ENCODE assay signal across 14 mouse cellular contexts in the genomic region with DNA sequence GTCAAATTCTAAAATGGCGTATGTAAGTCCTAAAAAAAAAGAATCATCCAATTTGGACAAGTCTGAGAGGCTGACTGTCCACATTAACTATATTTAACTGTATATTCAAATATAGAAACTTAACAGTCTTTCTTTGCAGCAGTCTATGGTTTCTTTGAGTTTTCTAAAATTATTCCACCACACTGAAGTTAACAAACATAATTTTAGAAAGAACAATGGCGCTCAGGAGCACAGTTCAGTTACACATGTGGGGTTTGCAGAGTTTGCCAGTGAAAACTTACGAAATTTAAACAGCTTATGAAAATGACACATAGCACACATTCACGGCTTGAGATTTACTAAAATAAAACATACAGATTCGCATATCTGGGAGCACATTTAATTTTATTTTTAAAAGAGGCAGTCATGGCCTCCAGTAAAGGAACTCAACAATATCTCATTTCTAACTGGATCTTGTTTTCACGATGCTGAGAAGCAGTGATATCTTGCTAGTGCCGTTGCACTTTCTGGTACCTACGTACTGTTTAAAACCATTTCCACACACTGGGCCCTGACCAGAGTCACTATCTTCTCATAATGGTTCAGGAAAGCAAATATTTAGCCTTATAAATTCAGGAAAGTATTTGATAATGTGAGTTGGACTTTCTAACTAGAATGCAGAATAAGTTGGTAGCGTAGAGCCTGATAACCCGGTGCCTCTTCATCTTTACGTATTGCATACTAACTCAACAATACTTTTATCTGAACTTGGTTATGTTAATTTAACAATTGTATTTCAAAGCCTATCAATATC. TPM values are rescaled to one million over a fixed set of nuclear protein-coding genes. Genes with fewer than 3 reads are reported as not detected.
A peak's percentile ranks its signal among the peaks of the same experiment; 100 is the strongest.
DNase-seq lines count a peak whose midpoint lies in the region; ATAC-seq and TF ChIP-seq lines count a peak whose summit lies in the region.
"Had no signal": no experiment of that assay in that cellular context is flagged by ENCODE, and none has a peak within 500 bp of the region (broad histone marks: within the 10 kb centered on the region; RNA-seq: fewer than 3 reads in every experiment).

No protein-coding gene starts in this region.

- H3K27ac ChIP-seq in CH12.LX (ENCODE audit: insufficient read depth, low read depth), result peak overlapping the region; percentile 91
- H3K27ac ChIP-seq: embryonic facial prominence, embryonic 13.5 days; midbrain, embryonic 12.5 days; neural tube, embryonic 13.5 days had no signal

- no peak for TF ChIP-seq POLR2A in lung, adult 2 months (IDR thresholded peaks at IDR 0.05; ENCODE audit: borderline replicate concordance, extremely low read depth, low read depth, low read length)
- no peak; the same call in 1 of the 2 replicates for TF ChIP-seq POLR2A in CH12.LX (IDR thresholded peaks at IDR 0.05; ENCODE audit: low read depth, low read length)

- no peaks in the 10 kb centered on the region for H3K36me3 ChIP-seq in CH12.LX (replicated peaks in 1 of 2; ENCODE audit: control insufficient read depth in 1 of 2, insufficient read depth in 1 of 2, low read length in 1 of 2)
- H3K36me3 ChIP-seq: embryonic facial prominence, embryonic 13.5 days; midbrain, embryonic 12.5 days; neural tube, embryonic 13.5 days had no signal

- peak overlapping the region; percentile 98 for H3K9ac ChIP-seq in CH12.LX (ENCODE audit: insufficient read depth, low read depth)
- H3K9ac ChIP-seq: embryonic facial prominence, embryonic 13.5 days; midbrain, embryonic 12.5 days; neural tube, embryonic 13.5 days had no signal

- TF ChIP-seq CTCF in lung, adult 2 months (IDR thresholded peaks at IDR 0.05; ENCODE audit: insufficient read depth, low read length), result no peak
- no peak for TF ChIP-seq CTCF in CH12.LX (conservative IDR thresholded peaks at IDR 0.05 in 1 of 2, IDR thresholded peaks at IDR 0.05 in 1 of 2; ENCODE audit: low read depth in 2 of 2, low read length in 2 of 2)

- no peaks in the 10 kb centered on the region for H3K9me3 ChIP-seq in CH12.LX (replicated peaks; ENCODE audit: low read length)
- H3K9me3 ChIP-seq: embryonic facial prominence, embryonic 13.5 days; midbrain, embryonic 12.5 days; neural tube, embryonic 13.5 days had no signal

- no peak for DNase-seq in lung, adult 2 months
- no peak for DNase-seq in lung, postnatal 25 days (ENCODE audit: low spot score)
- DNase-seq in CH12.LX (ENCODE audit: extremely low read depth), result peak; percentile 63
- peak; percentile 76 for DNase-seq in induced T-regulatory cell, adult 2 months (ENCODE audit: low read depth)
- DNase-seq in adrenal gland, adult 2 months, result no peak
- DNase-seq: adrenal gland, adult 8-10 months; cerebellum, adult 2 months; heart, adult 11 months; kidney, adult 9 months had no signal

- peak overlapping the region; percentile 42 for H3K4me3 ChIP-seq in lung, adult 2 months (replicated peaks; ENCODE audit: extremely low read depth, low read depth, low read length)
- H3K4me3 ChIP-seq in CH12.LX (replicated peaks in 1 of 3; ENCODE audit: low read depth in 2 of 3, low read length in 2 of 3, poor library complexity in 1 of 3), result peak overlapping the region; percentile 59 to 79 (median 77)
- H3K4me3 ChIP-seq: embryonic facial prominence, embryonic 13.5 days; midbrain, embryonic 12.5 days; neural tube, embryonic 13.5 days had no signal

- WGBS in lung, adult 2 months, result 75% methylated on average over 11 of the region's 11 CpGs

- peaks cover 35% of the 10 kb centered on the region for H3K79me2 ChIP-seq in CH12.LX (replicated peaks; ENCODE audit: control insufficient read depth, extremely low read depth, insufficient read depth, poor library complexity, severe bottlenecking)

- peak; percentile 71 for ATAC-seq in megakaryocyte-erythroid progenitor cell, adult 5-6 weeks (replicated peaks; ENCODE audit: low FRiP score, low TSS enrichment, poor library complexity, severe bottlenecking)
- no peak for ATAC-seq in activated CD4-positive, CD25-positive, alpha-beta regulatory T cell, adult 4 months

- no peaks in the 10 kb centered on the region for H3K4me1 ChIP-seq in lung, adult 2 months (ENCODE audit: control insufficient read depth, insufficient read depth, low read length)
- H3K4me1 ChIP-seq in CH12.LX (ENCODE audit: control insufficient read depth in 1 of 2, insufficient read depth in 2 of 2), result peaks cover 0 to 42% of the 10 kb centered on the region in 2 experiments; a peak in 2 of 4 replicates
- H3K4me1 ChIP-seq: embryonic facial prominence, embryonic 13.5 days; midbrain, embryonic 12.5 days; neural tube, embryonic 13.5 days had no signal

- dilution Hi-C loops in CH12.LX (cut with MboI; ENCODE audit: extremely low pct_ligation_motif_present, extremely low pct_unique_long_range_greater_than_20kb, low sequenced_read_pairs), result no loop called here

- no peaks in the 10 kb centered on the region for H3K27me3 ChIP-seq in CH12.LX (replicated peaks)
- H3K27me3 ChIP-seq: embryonic facial prominence, embryonic 13.5 days; midbrain, embryonic 12.5 days; neural tube, embryonic 13.5 days had no signal

- in situ Hi-C loops in CH12.LX (cut with MboI; ENCODE audit: low pct_ligation_motif_present, low pct_unique_long_range_greater_than_20kb, low sequenced_read_pairs), result no loop called here

- 0 out of 2 replicates have a peak overlapping the region, but pooled peaks have one; percentile 36 for H3K4me2 ChIP-seq in CH12.LX (ENCODE audit: insufficient read depth, low read depth, poor library complexity, severe bottlenecking)
- H3K4me2 ChIP-seq: embryonic facial prominence, embryonic 13.5 days; midbrain, embryonic 12.5 days; neural tube, embryonic 13.5 days had no signal

- no peak for TF ChIP-seq RAD21 in CH12.LX (IDR thresholded peaks at IDR 0.05; ENCODE audit: low read depth, low read length)

- TF ChIP-seq EP300 in CH12.LX (IDR thresholded peaks at IDR 0.05; ENCODE audit: low read length), result 0 out of 2 replicates have a peak, but pooled peaks have one; percentile 27

TF ChIP-seq in CH12.LX, 34 proteins besides CTCF, POLR2A, EP300 and RAD21 (continues in another document):
- peak; percentile 74 for TF ChIP-seq ZNF384 (IDR thresholded peaks at IDR 0.05; ENCODE audit: low read depth, low read length)
- TF ChIP-seq NRF1 (IDR thresholded peaks at IDR 0.05; ENCODE audit: low read depth, low read length), result no peak
- TF ChIP-seq ZC3H11A (IDR thresholded peaks at IDR 0.05; ENCODE audit: low read depth, low read length), result no peak
- no peak for TF ChIP-seq RCOR1 (conservative IDR thresholded peaks at IDR 0.05; ENCODE audit: low read depth, low read length)
- peak; percentile 64 for TF ChIP-seq MAX (IDR thresholded peaks at IDR 0.05; ENCODE audit: low read length)
- no peak; the same call in 1 of the 2 replicates for TF ChIP-seq JUND (conservative IDR thresholded peaks at IDR 0.05; ENCODE audit: low read depth, low read length)
- TF ChIP-seq TBP (conservative IDR thresholded peaks at IDR 0.05; ENCODE audit: low read depth, low read length), result peak; percentile 82
- TF ChIP-seq ZMIZ1 (IDR thresholded peaks at IDR 0.05; ENCODE audit: low read depth, low read length), result no peak
- TF ChIP-seq NELFE (IDR thresholded peaks at IDR 0.05; ENCODE audit: low read depth, low read length), result no peak
- no peak for TF ChIP-seq ZKSCAN1 (IDR thresholded peaks at IDR 0.05; ENCODE audit: borderline replicate concordance, low read depth, low read length)
- TF ChIP-seq POLR2AphosphoS2 (IDR thresholded peaks at IDR 0.05; ENCODE audit: low read depth, low read length), result no peak
- no peak for TF ChIP-seq PAX5 (IDR thresholded peaks at IDR 0.05; ENCODE audit: low read length)
- 0 out of 2 replicates have a peak, but pooled peaks have one; percentile 39 for TF ChIP-seq KAT2A (IDR thresholded peaks at IDR 0.05; ENCODE audit: insufficient replicate concordance, low read length)
- TF ChIP-seq E2F4 (IDR thresholded peaks at IDR 0.05; ENCODE audit: insufficient replicate concordance, low read depth, low read length), result peak; percentile 31; the same call in 1 of the 2 replicates
- TF ChIP-seq GABPA (IDR thresholded peaks at IDR 0.05; ENCODE audit: insufficient replicate concordance, low read depth, low read length), result no peak
- peak; percentile 6; the same call in 1 of the 2 replicates for TF ChIP-seq HCFC1 (IDR thresholded peaks at IDR 0.05; ENCODE audit: low read depth, low read length)
- no peak for TF ChIP-seq JUN (IDR thresholded peaks at IDR 0.05; ENCODE audit: insufficient read depth, low read depth, low read length)
- no peak for TF ChIP-seq SMC3 (IDR thresholded peaks at IDR 0.05; ENCODE audit: low read depth, low read length)
- no peak for TF ChIP-seq MAFK (IDR thresholded peaks at IDR 0.05; ENCODE audit: insufficient replicate concordance, low read length)
- no peak for TF ChIP-seq USF1 (IDR thresholded peaks at IDR 0.05; ENCODE audit: low read depth, low read length)
- TF ChIP-seq MYC (IDR thresholded peaks at IDR 0.05; ENCODE audit: low read depth, low read length), result peak; percentile 92
- peak; percentile 69 for TF ChIP-seq SIN3A (IDR thresholded peaks at IDR 0.05; ENCODE audit: low read length)
- no peak for TF ChIP-seq IRF4 (IDR thresholded peaks at IDR 0.05; ENCODE audit: low read depth, low read length)
- 0 out of 2 replicates have a peak, but pooled peaks have one; percentile 32 for TF ChIP-seq TCF12 (IDR thresholded peaks at IDR 0.05; ENCODE audit: low read depth, low read length)
- no peak for TF ChIP-seq BHLHE40 (IDR thresholded peaks at IDR 0.05; ENCODE audit: low read depth, low read length)
- TF ChIP-seq MEF2A (IDR thresholded peaks at IDR 0.05; ENCODE audit: borderline replicate concordance, low read depth, low read length), result 0 out of 2 replicates have a peak, but pooled peaks have one; percentile 41
- TF ChIP-seq MAZ (IDR thresholded peaks at IDR 0.05; ENCODE audit: low read depth, low read length), result no peak
- TF ChIP-seq CHD1 (IDR thresholded peaks at IDR 0.05; ENCODE audit: low read depth, low read length), result peak; percentile 88
- TF ChIP-seq USF2 (conservative IDR thresholded peaks at IDR 0.05; ENCODE audit: low read depth, low read length), result no peak
- TF ChIP-seq CHD2 (IDR thresholded peaks at IDR 0.05; ENCODE audit: low read length), result no peak
- no peak for TF ChIP-seq UBTF (IDR thresholded peaks at IDR 0.05; ENCODE audit: low read depth, low read length)

RNA-seq across cellular contexts. Expression of a gene that starts 1.4 kb away (rescaled TPM):
- 97.9 and 103 TPM in 2 replicates for polyA plus RNA-seq in lung, adult 2 months (2012; rRNA removed)
- total RNA-seq in CH12.LX (2012; rRNA removed) (249 and 276 TPM in 2 replicates), CH12.LX (2014; rRNA removed) (332 and 386 TPM in 2 replicates)
- 151 and 174 TPM in 2 replicates for polyA plus RNA-seq in CH12.LX (2012; ENCODE audit: insufficient read length, low read depth)
- total RNA-seq in megakaryocyte-erythroid progenitor cell, adult 5-6 weeks (2014; fragmentation: Nextera tagmentation), result 524 and 588 TPM in 2 replicates
- 726 and 751 TPM in 2 replicates for total RNA-seq in megakaryocyte-erythroid progenitor cell, adult 5-6 weeks (2017)
- 100 to 1,000 TPM; 667 to 875 TPM for polyA plus RNA-seq in activated CD4-positive, CD25-positive, alpha-beta regulatory T cell, adult 4 months (2017; shearing (Covaris generic))
- 100 to 1,000 TPM; 563 to 574 TPM for total RNA-seq in adrenal gland, adult 2 months (2021)
- 174 and 252 TPM in 2 replicates for polyA plus RNA-seq in adrenal gland, adult 2 months (2012; rRNA removed)

Comparison
In these comparisons a context has a peak if more than half of its experiments do, and no peak if none do; other contexts are left out.
1. DNase-seq: peak in CH12.LX (single experiment) and induced T-regulatory cell, adult 2 months (single experiment); none in lung, adult 2 months (single experiment), lung, postnatal 25 days (single experiment) and adrenal gland, adult 2 months (single experiment).